Mouse (Mus musculus): Measurements from ENCODE around the gene Samd15.
"Not testable (repeated sequence)": the region's sequence is repeated elsewhere in the genome, so short reads cannot be mapped to it uniquely, and the experiment has no call there.

Gene Samd15
- long read RNA-seq, experiment 1 = 0 reads
- long read RNA-seq, experiment 2, partial matches to known transcripts = 0 of 3 reads
- long read RNA-seq, experiment 2, other reads (novel, unspliced or antisense) = 3 of 3 reads

GRCm38 (mm10) chr12:87199206-87199972 is at the start of gene Samd15:
Samd15 (plus strand) TSS chr12:87199723.
- intact Hi-C loops (cut with DNase I) = loop anchor here (5.0 kb wide), 1 partner anchor 52 kb away; the partner anchor contains the start of genes Gstz1 and Pomt2

GRCm38 (mm10) chr12:87154448-87154847 is 45.1 kb upstream of the Samd15 start:
- intact Hi-C loops (cut with DNase I) = not testable (repeated sequence)

- intact Hi-C loops (cut with DNase I) = no loop called here
These were observed 42.2 kb upstream of the Samd15 start for GRCm38 (mm10) chr12:87157361-87157760.

GRCm38 (mm10) chr12:87158099-87158498 is 41.4 kb upstream of the Samd15 start:
- intact Hi-C loops (cut with DNase I) = no loop called here

- intact Hi-C loops (cut with DNase I) = no loop called here
These were observed 39.2 kb upstream of the Samd15 start for GRCm38 (mm10) chr12:87160310-87160709.

DNA sequence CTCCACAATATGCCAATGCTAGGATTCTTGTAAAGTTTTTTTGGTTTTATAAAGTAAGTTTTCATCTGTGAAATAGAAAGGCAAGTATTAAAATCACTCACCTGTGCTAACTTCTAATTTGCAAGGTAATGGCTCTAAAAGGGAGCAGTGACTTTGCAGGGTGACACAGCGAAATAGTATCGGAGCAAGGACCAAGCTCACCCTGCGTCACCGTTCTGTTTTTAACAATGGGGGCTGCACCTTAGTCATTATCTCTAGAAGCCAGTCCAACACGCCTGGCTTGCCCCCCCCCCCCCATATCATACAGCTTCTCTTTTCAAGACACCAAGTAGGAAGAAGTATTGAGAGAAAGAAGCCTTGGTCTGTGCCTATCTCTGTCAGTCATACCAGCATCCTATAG is 38.7 kb upstream of the Samd15 start:
- intact Hi-C loops (cut with DNase I) = no loop called here

GRCm38 (mm10) chr12:87175194-87175946 is 24.2 kb upstream of the Samd15 start:
- intact Hi-C loops (cut with DNase I) = no loop called here

DNA sequence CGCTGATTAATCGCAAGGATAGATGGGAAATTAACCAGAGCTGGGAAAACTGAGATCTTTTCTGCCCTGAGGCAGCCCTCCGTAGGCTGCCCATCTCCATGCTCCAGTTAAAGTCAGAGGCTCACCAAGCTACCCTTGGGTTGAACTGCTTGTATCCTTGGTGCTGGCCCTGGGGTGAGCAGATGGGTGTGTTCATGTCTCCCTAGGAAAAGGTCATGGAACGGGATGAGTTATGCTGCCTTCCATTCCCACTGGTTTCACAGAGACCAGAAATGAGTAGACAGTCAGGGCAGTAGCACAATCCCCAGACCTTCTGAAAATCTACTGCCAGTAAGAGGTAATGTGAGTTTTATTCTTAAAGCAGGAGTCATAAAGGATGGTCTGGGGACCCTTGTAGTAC is 21.9 kb upstream of the Samd15 start:
- intact Hi-C loops (cut with DNase I) = no loop called here

GRCm38 (mm10) chr12:87193008-87193407 is 6.5 kb upstream of the Samd15 start:
- intact Hi-C loops (cut with DNase I) = no loop called here

DNA sequence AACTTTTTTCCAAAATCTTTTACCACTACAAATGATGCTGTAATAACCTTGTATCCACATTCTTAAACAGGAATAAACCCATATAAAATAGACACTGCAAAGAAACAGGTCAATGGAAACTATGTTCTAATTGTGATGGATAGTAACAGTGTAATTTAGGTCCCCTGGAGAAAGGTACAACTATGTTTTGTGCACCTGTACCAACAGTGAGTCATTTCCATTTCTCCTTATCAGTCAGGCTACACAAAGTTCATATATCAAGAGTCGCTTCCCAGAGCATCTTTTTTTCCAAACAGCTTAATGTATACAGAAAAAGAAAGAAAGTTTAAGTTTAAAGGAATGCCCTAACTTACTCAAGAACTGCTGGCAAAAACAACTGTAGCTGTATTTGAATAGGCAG is 4.5 kb upstream of the Samd15 start:
- intact Hi-C loops (cut with DNase I) = loop anchor here (5.0 kb wide), 1 partner anchor 48 kb away; the partner anchor contains the start of genes Gstz1 and Pomt2

DNA sequence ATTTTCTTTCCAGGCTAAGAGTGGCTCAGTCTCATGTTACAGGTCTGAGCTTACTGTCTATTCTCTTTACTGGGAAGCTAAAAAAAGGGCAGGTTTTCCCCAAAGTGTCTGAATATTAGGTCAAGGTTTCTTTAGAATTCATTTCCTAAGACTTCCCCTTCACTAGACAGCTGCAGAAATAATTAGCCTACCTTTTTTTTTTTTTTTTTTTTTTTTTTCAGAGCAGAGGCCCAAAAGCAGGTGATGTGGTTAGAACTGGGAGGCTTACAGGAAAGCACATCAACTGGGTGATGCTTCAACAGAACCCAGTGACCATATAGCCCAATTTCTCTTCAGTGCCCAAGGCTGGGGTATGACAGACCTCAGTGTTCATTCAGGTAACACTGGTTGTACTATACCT is 3.2 kb upstream of the Samd15 start:
- intact Hi-C loops (cut with DNase I) = loop anchor here (5.0 kb wide), 1 partner anchor 49 kb away; the partner anchor contains the start of genes Gstz1 and Pomt2

- intact Hi-C loops (cut with DNase I) = loop anchor here (5.0 kb wide), 1 partner anchor 51 kb away; the partner anchor contains the start of genes Gstz1 and Pomt2
These were observed 731 bp upstream of the Samd15 start for GRCm38 (mm10) chr12:87198792-87199191.

DNA sequence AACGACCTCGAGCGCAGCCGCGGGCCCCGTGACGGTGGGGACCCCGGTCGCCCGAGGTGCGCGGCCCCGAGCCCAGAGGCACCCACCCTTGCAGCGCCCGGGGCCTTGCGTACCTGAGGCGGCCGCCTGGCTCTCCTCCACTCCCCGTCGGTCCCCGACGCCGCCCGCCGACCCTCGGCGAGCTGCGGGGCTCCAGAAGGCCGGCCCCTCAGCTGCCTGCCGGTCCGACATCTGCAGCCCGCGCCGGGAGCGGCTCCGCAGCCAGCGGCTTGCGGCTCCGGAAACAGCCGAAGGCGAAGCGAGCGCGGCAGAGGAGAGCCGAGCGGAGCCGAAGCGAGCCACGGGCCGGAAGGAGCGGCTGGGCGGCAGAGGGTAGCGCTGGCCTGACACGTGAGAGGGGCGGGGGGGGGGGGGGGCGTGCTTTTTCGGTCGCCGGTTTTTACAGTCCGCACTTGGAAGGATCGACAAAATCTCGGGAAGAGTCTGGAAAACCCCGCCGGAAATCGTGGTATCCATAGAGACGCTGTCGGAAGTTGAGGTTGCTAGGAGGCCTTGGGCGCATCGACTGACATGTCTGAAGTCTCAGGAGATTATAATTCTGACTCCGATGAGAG is 557 bp downstream of the Samd15 start, which contains the start of gene Tmed8:
Gene Tmed8 (minus strand): TSS at position 482 of the 614 bp plus-strand sequence.
- intact Hi-C loops (cut with DNase I) = loop anchor here (5.0 kb wide), 2 partner anchors 42 to 53 kb away; partner anchors contain the start of genes Gstz1 and Pomt2

- intact Hi-C loops (cut with DNase I) = loop anchor here (5.0 kb wide), 1 partner anchor 41 kb away; no protein-coding TSS in a partner anchor
These were observed 2.2 kb downstream of the Samd15 start for GRCm38 (mm10) chr12:87201694-87202093.

- intact Hi-C loops (cut with DNase I) = not testable (repeated sequence)
These were observed 6.3 kb downstream of the Samd15 start for GRCm38 (mm10) chr12:87205789-87206188.

DNA sequence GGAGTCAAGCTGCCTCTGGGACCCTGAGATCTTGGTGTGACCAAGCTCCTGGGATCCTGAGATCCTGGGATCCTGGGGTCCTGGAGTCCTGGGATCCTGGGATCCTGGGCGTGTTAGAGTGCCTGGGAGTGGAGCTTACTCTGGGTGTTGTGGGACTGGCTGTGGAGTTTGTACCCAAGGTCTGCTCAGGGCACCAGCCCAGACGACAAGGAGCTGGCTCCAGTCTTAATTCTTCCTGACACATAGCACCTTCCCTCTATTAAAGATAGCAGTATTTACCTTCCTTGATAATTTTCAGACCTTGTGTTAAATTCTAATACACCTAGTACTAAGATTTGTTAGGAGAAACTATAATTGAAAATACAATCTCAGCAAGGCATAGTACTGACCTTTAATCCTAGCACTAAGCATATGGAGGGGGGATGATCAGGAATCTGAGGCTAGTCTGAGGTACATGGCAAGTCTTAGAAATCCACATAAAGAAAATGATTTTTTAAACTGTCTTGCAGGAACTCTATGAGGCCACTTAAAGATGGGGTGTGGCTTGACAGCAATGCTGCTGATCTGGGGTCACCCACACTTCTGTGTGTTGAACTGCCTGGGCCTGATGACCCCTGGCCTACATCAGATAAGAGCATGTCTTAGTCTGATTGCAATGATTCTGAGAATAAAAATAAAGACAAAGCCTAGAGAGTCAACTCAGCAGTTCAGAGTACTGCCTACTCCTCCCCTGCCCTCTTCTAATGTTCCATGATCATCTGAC is 13.5 kb downstream of the Samd15 start:
- intact Hi-C loops (cut with DNase I) = no loop called here

- intact Hi-C loops (cut with DNase I) = no loop called here
These were observed 16.5 kb downstream of the Samd15 start for GRCm38 (mm10) chr12:87216053-87216452.

GRCm38 (mm10) chr12:87217596-87217995 is 18.1 kb downstream of the Samd15 start:
- intact Hi-C loops (cut with DNase I) = no loop called here

DNA sequence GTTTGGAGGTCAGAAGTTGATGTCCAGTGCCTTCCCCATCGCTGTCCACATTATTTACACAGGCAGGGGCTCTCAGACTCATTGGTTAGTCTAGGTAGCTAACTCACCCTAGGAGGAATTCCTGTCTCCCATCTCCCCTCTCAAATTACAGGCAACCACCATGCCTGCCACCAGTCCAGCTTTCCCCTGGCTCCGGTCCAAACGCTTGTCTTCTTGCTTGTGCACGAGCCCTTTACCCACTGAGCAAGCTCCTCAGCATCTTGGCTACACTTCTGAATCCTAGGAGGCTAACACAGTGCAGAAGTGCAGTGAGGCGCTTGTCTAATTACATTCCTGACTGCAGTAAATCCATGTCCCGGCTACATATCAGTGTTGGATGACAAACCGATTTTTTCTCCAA is 19.8 kb downstream of the Samd15 start:
- intact Hi-C loops (cut with DNase I) = no loop called here

- intact Hi-C loops (cut with DNase I) = no loop called here
These were observed 25.4 kb downstream of the Samd15 start for GRCm38 (mm10) chr12:87224950-87225349.

GRCm38 (mm10) chr12:87226801-87227200 is 27.3 kb downstream of the Samd15 start:
- intact Hi-C loops (cut with DNase I) = no loop called here

Measured in adrenal gland (tissue).